Mouse (Mus musculus): ENCODE results near the gene Tspoap1.

DNA sequence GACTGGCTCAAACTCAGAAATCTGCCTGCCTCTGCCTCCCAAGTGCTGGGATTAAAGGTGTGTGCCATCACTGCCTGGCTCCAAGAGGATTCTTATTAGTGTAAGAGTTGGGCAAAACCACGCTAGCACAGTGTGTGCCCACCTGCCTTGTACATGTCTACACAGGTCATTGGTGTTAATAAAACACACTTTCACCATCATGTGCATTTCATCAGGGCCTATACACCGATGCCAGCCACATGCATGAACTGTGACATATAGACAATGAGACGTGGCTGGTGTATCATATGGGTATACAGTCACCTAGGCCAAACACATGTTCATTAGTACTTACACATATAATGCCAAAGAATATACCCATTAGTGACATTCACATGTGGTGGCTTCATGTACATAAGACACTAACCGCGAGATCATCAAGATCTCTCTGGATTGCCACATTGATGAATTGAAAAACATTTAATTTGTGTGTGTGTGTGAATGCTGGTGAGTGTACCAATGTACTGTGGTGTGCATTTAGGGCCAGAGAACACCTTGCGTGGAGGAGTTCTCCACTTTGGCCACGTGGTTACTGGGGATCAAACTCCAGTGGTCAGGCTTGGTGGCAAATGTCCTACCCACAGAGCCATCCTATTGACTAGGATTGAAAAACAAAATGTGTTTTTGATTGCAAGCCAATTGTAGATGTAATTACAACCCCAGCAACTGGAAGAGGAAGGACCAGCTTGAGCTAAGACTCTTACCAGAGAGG is 2.0 kb upstream of the Tspoap1 start:
- TF ChIP-seq POLR2A (IDR thresholded peaks at IDR 0.05; ENCODE audit: low read depth, low read length), result no peak
- no peak for TF ChIP-seq CTCF (conservative IDR thresholded peaks at IDR 0.05; ENCODE audit: insufficient read depth, insufficient read length, low read depth, low read length)
